Mouse (Mus musculus): ENCODE measurements around the gene Rbm48. TPM values are rescaled to one million over a fixed set of nuclear protein-coding genes. Genes with fewer than 3 reads are reported as not detected.
A peak's percentile ranks its signal among the peaks of the same experiment; 100 is the strongest.

The Rbm48 gene
- polyA plus RNA-seq, 1 experiment: 1.9 TPM

DNA sequence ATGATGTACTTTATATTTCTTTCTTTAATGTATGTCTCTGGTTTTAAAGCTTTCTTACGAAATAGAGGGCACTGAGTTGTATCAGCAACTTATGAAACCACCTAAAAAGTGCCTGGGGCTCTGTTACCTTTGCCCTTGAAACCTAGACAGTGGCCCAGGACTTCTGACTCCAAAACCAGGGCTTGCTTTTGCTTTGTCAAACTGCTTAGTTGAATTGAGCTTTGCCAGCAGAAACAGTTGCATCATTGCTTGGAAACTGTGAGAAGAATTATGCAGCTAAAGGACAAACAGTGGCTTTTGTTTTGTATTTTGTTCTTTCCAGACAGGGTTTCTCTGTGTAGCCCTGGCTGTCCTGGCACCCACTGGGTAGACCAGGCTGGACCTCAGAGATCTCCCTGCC is 3.9 kb upstream of the Rbm48 start:
- Histone ChIP-seq H3K27me3 (ENCODE audit: control insufficient read depth, insufficient read depth, insufficient read length) (no peaks in the 10 kb centered on the region), H3K36me3 (ENCODE audit: control insufficient read depth, insufficient read depth) (peaks cover 7% of the 10 kb centered on the region), H3K4me3 (no peak overlapping the region), H3ac (ENCODE audit: control insufficient read depth, insufficient read length) (no peak overlapping the region), H3K79me2 (ENCODE audit: control insufficient read depth, insufficient read depth) (peaks cover 4% of the 10 kb centered on the region), H3K4me2 (ENCODE audit: low read depth) (no peak overlapping the region)
- no peak for TF ChIP-seq E2F4 (IDR thresholded peaks at IDR 0.05; ENCODE audit: insufficient read depth)
- no peak for TF ChIP-seq MYOD1 (IDR thresholded peaks at IDR 0.05; ENCODE audit: control insufficient read depth in 1 of 3, insufficient read length in 2 of 3, low read depth in 2 of 3)
- no peak for TF ChIP-seq MAX (IDR thresholded peaks at IDR 0.05; ENCODE audit: low read depth)
- no peak for TF ChIP-seq MYOG (IDR thresholded peaks at IDR 0.05; ENCODE audit: control insufficient read depth in 1 of 3, insufficient read depth in 1 of 3, insufficient read length in 2 of 3, low read depth in 2 of 3)
- TF ChIP-seq REST (IDR thresholded peaks at IDR 0.05; ENCODE audit: insufficient read depth, insufficient read length): no peak
- no peak for TF ChIP-seq TCF12 (IDR thresholded peaks at IDR 0.05; ENCODE audit: insufficient read depth, poor library complexity, severe bottlenecking)
- TF ChIP-seq SRF (IDR thresholded peaks at IDR 0.05; ENCODE audit: control insufficient read depth, insufficient read length, low read depth): no peak
- TF ChIP-seq CEBPB (IDR thresholded peaks at IDR 0.05; ENCODE audit: insufficient read depth, poor library complexity, severe bottlenecking): no peak
- no peak for TF ChIP-seq POLR2A (IDR thresholded peaks at IDR 0.05; ENCODE audit: insufficient read length, low read depth)

DNA sequence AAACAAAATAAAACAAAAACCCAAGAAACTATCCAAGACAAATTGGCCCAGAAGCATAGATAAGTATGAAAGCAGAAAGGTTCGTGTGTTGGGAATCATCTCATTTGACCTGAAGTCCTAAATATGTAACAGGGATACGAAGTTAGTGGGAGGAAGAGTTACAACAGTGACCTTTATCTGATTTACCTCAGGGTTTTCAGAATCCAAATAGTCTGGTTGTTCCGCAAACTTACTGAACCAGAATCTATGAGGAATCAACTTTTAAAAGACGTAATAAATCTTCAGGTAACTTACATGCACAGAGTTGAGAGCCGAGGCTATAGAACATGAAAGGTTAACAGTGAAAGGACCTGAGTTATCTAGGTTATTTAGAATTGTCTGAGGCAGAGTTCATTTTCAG is 2.4 kb upstream of the Rbm48 start:
- Histone ChIP-seq H3K79me2 (ENCODE audit: control insufficient read depth, insufficient read depth) (peaks cover 7% of the 10 kb centered on the region), H3K36me3 (ENCODE audit: control insufficient read depth, insufficient read depth) (no peaks in the 10 kb centered on the region), H3K27me3 (ENCODE audit: control insufficient read depth, insufficient read depth, insufficient read length) (no peaks in the 10 kb centered on the region), H3K4me2 (ENCODE audit: low read depth) (no peak overlapping the region), H3K4me3 (no peak overlapping the region), H3ac (ENCODE audit: control insufficient read depth, insufficient read length) (no peak overlapping the region)
- TF ChIP-seq REST (IDR thresholded peaks at IDR 0.05; ENCODE audit: insufficient read depth, insufficient read length): no peak

DNA sequence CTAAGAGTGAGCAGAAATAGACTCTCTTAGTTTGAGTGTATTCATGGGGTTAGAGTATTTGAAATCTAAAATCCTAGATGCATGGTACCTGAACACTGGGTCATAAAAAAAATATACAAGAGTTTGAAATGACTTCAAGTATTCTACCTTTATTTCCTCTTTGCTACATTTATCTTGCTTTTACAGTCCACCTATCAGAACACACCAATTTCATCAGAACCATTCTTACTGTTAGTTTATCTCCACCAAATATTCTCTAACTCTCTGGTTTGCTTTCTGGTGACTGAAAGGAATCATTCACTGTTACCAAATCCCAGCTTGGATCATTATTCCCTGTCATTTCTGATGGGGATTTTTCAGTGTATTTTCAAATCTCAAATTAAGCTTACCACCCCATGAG is 786 bp upstream of the Rbm48 start:
- Histone ChIP-seq H3K36me3 (ENCODE audit: control insufficient read depth, insufficient read depth) (no peaks in the 10 kb centered on the region), H3K27me3 (ENCODE audit: control insufficient read depth, insufficient read depth, insufficient read length) (no peaks in the 10 kb centered on the region), H3K4me3 (peak overlapping the region; percentile 93), H3ac (ENCODE audit: control insufficient read depth, insufficient read length) (no peak overlapping the region), H3K79me2 (ENCODE audit: control insufficient read depth, insufficient read depth) (peaks cover 7% of the 10 kb centered on the region), H3K4me2 (ENCODE audit: low read depth) (peak overlapping the region; percentile 86)
- TF ChIP-seq CEBPB (IDR thresholded peaks at IDR 0.05; ENCODE audit: insufficient read depth, poor library complexity, severe bottlenecking) (no peak), POLR2AphosphoS2 (IDR thresholded peaks at IDR 0.05; ENCODE audit: insufficient read length, low read depth) (no peak), SRF (IDR thresholded peaks at IDR 0.05; ENCODE audit: control insufficient read depth, insufficient read length, low read depth) (no peak), E2F4 (IDR thresholded peaks at IDR 0.05; ENCODE audit: insufficient read depth) (no peak), MYOG (IDR thresholded peaks at IDR 0.05; ENCODE audit: control insufficient read depth in 1 of 3, insufficient read depth in 1 of 3, insufficient read length in 2 of 3, low read depth in 2 of 3) (no peak), TCF3 (IDR thresholded peaks at IDR 0.05; ENCODE audit: insufficient read length, low read depth) (no peak)

DNA sequence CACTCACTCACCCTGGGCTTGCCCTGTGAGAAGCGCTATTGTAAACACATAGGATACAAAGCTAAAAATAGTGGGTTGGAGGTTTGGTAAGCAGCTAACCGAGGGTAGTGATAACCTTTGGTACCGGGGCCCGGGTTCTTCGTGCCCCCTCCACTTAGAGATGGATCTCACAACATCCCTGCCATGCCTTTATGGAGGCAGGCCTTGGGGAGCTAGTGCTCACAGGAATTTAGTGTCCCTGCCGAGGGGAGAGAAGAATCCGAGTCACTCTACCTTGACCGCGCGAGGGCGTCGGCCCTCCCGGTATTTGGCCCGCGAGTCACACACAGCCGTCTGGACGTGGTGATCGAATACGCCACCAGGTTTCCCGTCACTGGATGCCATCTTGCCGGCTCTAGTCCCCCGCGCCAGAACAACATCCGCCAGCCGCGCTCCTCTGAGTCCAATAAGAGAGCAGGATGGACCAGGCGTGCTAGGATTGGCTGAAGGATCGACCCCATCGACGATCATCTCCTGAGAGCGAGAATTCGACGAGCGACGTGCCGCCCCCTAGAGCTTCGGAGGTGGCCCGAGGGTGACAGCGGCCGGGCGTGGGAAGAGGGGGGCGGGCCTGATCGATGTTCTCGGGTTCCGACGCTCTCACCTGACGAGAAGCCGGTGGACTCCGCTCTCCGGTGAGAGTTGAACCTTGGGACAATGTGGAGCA is 539 bp downstream of the Rbm48 start, which contains the start of gene Pex1:
Gene Pex1 (plus strand): TSS at position 374 of the 706 bp plus-strand sequence.
- no peak for TF ChIP-seq TCF12 (IDR thresholded peaks at IDR 0.05; ENCODE audit: insufficient read depth, poor library complexity, severe bottlenecking)
- no peak for TF ChIP-seq CEBPB (IDR thresholded peaks at IDR 0.05; ENCODE audit: insufficient read depth, poor library complexity, severe bottlenecking)
- TF ChIP-seq SRF (IDR thresholded peaks at IDR 0.05; ENCODE audit: control insufficient read depth, insufficient read length, low read depth): peak; percentile 81
- no peak for TF ChIP-seq TCF3 (IDR thresholded peaks at IDR 0.05; ENCODE audit: insufficient read length, low read depth)
- TF ChIP-seq POLR2A (IDR thresholded peaks at IDR 0.05; ENCODE audit: insufficient read length, low read depth): peak; percentile 19
- no peak for TF ChIP-seq REST (IDR thresholded peaks at IDR 0.05; ENCODE audit: insufficient read depth, insufficient read length)
- peak in 1 of 3 experiments; percentile 9 for TF ChIP-seq MYOG (IDR thresholded peaks at IDR 0.05; ENCODE audit: control insufficient read depth in 1 of 3, insufficient read depth in 1 of 3, insufficient read length in 2 of 3, low read depth in 2 of 3)
- TF ChIP-seq POLR2AphosphoS2 (IDR thresholded peaks at IDR 0.05; ENCODE audit: insufficient read length, low read depth): peak; percentile 55
- TF ChIP-seq MYOD1 (IDR thresholded peaks at IDR 0.05; ENCODE audit: control insufficient read depth in 1 of 3, insufficient read length in 2 of 3, low read depth in 2 of 3): no peak
- no peak for TF ChIP-seq USF1 (IDR thresholded peaks at IDR 0.05; ENCODE audit: low read depth)
- TF ChIP-seq E2F4 (IDR thresholded peaks at IDR 0.05; ENCODE audit: insufficient read depth): peak; percentile 43
- TF ChIP-seq MAX (IDR thresholded peaks at IDR 0.05; ENCODE audit: low read depth): peak; percentile 62
- Histone ChIP-seq H3K36me3 (ENCODE audit: control insufficient read depth, insufficient read depth) (peaks cover 1% of the 10 kb centered on the region), H3ac (ENCODE audit: control insufficient read depth, insufficient read length) (peak within 1 kb of the TSS; percentile 87), H3K4me3 (peak within 1 kb of the TSS; percentile 93), H3K79me2 (ENCODE audit: control insufficient read depth, insufficient read depth) (peaks cover 7% of the 10 kb centered on the region), H3K4me2 (ENCODE audit: low read depth) (peak within 1 kb of the TSS; percentile 86), H3K27me3 (ENCODE audit: control insufficient read depth, insufficient read depth, insufficient read length) (no peaks in the 10 kb centered on the region)

DNA sequence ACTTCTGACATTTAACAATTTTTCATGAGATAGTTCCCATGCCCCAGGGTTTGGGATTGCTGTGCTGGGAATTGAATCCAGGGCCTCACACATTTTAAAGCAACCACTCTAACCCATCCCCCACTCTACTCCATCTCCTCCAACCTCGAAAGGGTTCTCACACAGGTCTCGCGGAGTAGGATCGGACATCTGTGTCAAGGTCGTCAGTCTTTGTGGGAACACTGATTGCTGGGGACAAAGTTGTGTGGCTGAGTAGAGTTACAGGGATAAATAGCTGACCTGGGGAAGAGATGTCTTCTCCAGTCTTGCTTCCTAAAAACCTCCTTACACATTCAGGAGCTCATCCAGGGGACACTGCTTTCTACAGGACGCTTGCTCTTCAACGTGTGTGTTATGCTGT is 17.3 kb downstream of the Rbm48 start:
- TF ChIP-seq CEBPB (IDR thresholded peaks at IDR 0.05; ENCODE audit: insufficient read depth, poor library complexity, severe bottlenecking) (no peak), MAX (IDR thresholded peaks at IDR 0.05; ENCODE audit: low read depth) (no peak), REST (IDR thresholded peaks at IDR 0.05; ENCODE audit: insufficient read depth, insufficient read length) (no peak), E2F4 (IDR thresholded peaks at IDR 0.05; ENCODE audit: insufficient read depth) (no peak), POLR2A (IDR thresholded peaks at IDR 0.05; ENCODE audit: insufficient read length, low read depth) (no peak), SRF (IDR thresholded peaks at IDR 0.05; ENCODE audit: control insufficient read depth, insufficient read length, low read depth) (no peak), MYOG (IDR thresholded peaks at IDR 0.05; ENCODE audit: control insufficient read depth in 1 of 3, insufficient read depth in 1 of 3, insufficient read length in 2 of 3, low read depth in 2 of 3) (no peak), POLR2AphosphoS2 (IDR thresholded peaks at IDR 0.05; ENCODE audit: insufficient read length, low read depth) (no peak), TCF12 (IDR thresholded peaks at IDR 0.05; ENCODE audit: insufficient read depth, poor library complexity, severe bottlenecking) (no peak), TCF3 (IDR thresholded peaks at IDR 0.05; ENCODE audit: insufficient read length, low read depth) (no peak), USF1 (IDR thresholded peaks at IDR 0.05; ENCODE audit: low read depth) (no peak), MYOD1 (IDR thresholded peaks at IDR 0.05; ENCODE audit: control insufficient read depth in 1 of 3, insufficient read length in 2 of 3, low read depth in 2 of 3) (no peak)
- Histone ChIP-seq H3ac (ENCODE audit: control insufficient read depth, insufficient read length) (no peak overlapping the region), H3K4me2 (ENCODE audit: low read depth) (no peak overlapping the region), H3K79me2 (ENCODE audit: control insufficient read depth, insufficient read depth) (no peaks in the 10 kb centered on the region), H3K4me3 (no peak overlapping the region), H3K36me3 (ENCODE audit: control insufficient read depth, insufficient read depth) (peaks cover 67% of the 10 kb centered on the region), H3K27me3 (ENCODE audit: control insufficient read depth, insufficient read depth, insufficient read length) (no peaks in the 10 kb centered on the region)
